Mouse (Mus musculus) CH12.LX (cell line): ENCODE measurements around the gene Src. TPM values are rescaled to one million over a fixed set of nuclear protein-coding genes. Genes with fewer than 3 reads are reported as not detected.

ENCODE experiments used
- DNase-seq: peaks from one replicate; pipeline ENCODE4 v3.0.0-alpha.2; 2013; ENCODE audit errors: extremely low read depth
- H3K27ac ChIP-seq: 2 replicates; pipeline ENCODE4 v1.5.1; 2012; ENCODE audit warnings: low read depth, mild to moderate bottlenecking, control low read depth, moderate library complexity; ENCODE audit not compliant: insufficient read depth
- H3K27me3 ChIP-seq: replicated peaks from 2 replicates; pipeline ENCODE3; 2012; ENCODE audit warnings: inconsistent platforms
- H3K36me3 ChIP-seq, 2 experiments: replicated peaks in 1 of 2; 2 replicates each; pipeline versions ENCODE3 to v1.6.1; 2012; ENCODE audit warnings: inconsistent platforms in 1 of 2, low read length in 1 of 2, mild to moderate bottlenecking in 1 of 2, mixed read lengths in 1 of 2, moderate library complexity in 1 of 2; ENCODE audit not compliant: control insufficient read depth in 1 of 2, insufficient read depth in 1 of 2
- H3K4me1 ChIP-seq, 2 experiments: 2 replicates each; pipeline ENCODE4 v1.6.1; 2012; ENCODE audit warnings: inconsistent platforms in 1 of 2, moderate library complexity in 1 of 2; ENCODE audit not compliant: insufficient read depth in 2 of 2, control insufficient read depth in 1 of 2
- H3K4me2 ChIP-seq: 2 replicates; pipeline ENCODE4 v1.6.1; 2012; ENCODE audit warnings: low read depth, mild to moderate bottlenecking, control low read depth; ENCODE audit not compliant: poor library complexity, insufficient read depth, severe bottlenecking
- H3K4me3 ChIP-seq, 3 experiments: fragments of 150-350 bp in 1 of 3; sonication (generic) in 1 of 3; replicated peaks in 1 of 3; 2 replicates each; pipeline versions ENCODE3 to v1.5.1; 2011 to 2012; ENCODE audit warnings: low read depth in 2 of 3, low read length in 2 of 3, mild to moderate bottlenecking in 2 of 3, moderate library complexity in 2 of 3, control low read depth in 1 of 3, improper control_type of control experiment in 1 of 3, inconsistent platforms in 1 of 3, mixed read lengths in 1 of 3; ENCODE audit not compliant: poor library complexity in 1 of 3
- H3K79me2 ChIP-seq: replicated peaks from 2 replicates; pipeline ENCODE4 v1.6.1; 2012; ENCODE audit warnings: mild to moderate bottlenecking, moderate library complexity; ENCODE audit not compliant: control insufficient read depth, poor library complexity, insufficient read depth, severe bottlenecking; ENCODE audit errors: extremely low read depth
- H3K9ac ChIP-seq: 2 replicates; pipeline ENCODE4 v1.6.1; 2012; ENCODE audit warnings: low read depth, mild to moderate bottlenecking, control low read depth, moderate library complexity; ENCODE audit not compliant: insufficient read depth
- H3K9me3 ChIP-seq: replicated peaks from 2 replicates; pipeline ENCODE3; 2012; ENCODE audit warnings: low read length, inconsistent platforms, mixed read lengths
- BHLHE40 ChIP-seq: IDR thresholded peaks from 2 replicates; pipeline ENCODE4 v1.6.1; 2011; ENCODE audit warnings: mild to moderate bottlenecking, low read depth, low read length, improper control_type of control experiment
- CTCF ChIP-seq, 2 experiments: IDR thresholded peaks in 1 of 2; conservative IDR thresholded peaks in 1 of 2; 2 replicates each; pipeline ENCODE4 v1.5.1; 2011 to 2012; ENCODE audit warnings: low read depth in 2 of 2, low read length in 2 of 2, improper control_type of control experiment in 1 of 2, inconsistent platforms in 1 of 2, mild to moderate bottlenecking in 1 of 2, moderate library complexity in 1 of 2
- ELF1 ChIP-seq: IDR thresholded peaks from 2 replicates; pipeline ENCODE4 v1.6.1; 2014; ENCODE audit warnings: low read depth, mild to moderate bottlenecking, inconsistent platforms, low read length, improper control_type of control experiment
- EP300 ChIP-seq: IDR thresholded peaks from 2 replicates; pipeline ENCODE4 v1.6.1; 2011; ENCODE audit warnings: low read length, improper control_type of control experiment
- ETS1 ChIP-seq: conservative IDR thresholded peaks from 2 replicates; pipeline ENCODE4 v1.6.1; 2012; ENCODE audit warnings: low read depth, mild to moderate bottlenecking, inconsistent platforms, low read length, improper control_type of control experiment, moderate library complexity
- GABPA ChIP-seq: IDR thresholded peaks from 2 replicates; pipeline ENCODE4 v1.6.1; 2012; ENCODE audit warnings: low read depth, low read length, improper control_type of control experiment, inconsistent platforms; ENCODE audit not compliant: insufficient replicate concordance
- HCFC1 ChIP-seq: IDR thresholded peaks from 2 replicates; pipeline ENCODE4 v1.6.1; 2012; ENCODE audit warnings: low read depth, mild to moderate bottlenecking, inconsistent platforms, low read length, improper control_type of control experiment
- IRF4 ChIP-seq: IDR thresholded peaks from 2 replicates; pipeline ENCODE4 v1.6.1; 2014; ENCODE audit warnings: low read depth, mild to moderate bottlenecking, inconsistent platforms, low read length, improper control_type of control experiment
- JUND ChIP-seq: conservative IDR thresholded peaks from 2 replicates; pipeline ENCODE4 v1.6.1; 2011; ENCODE audit warnings: low read depth, low read length, improper control_type of control experiment
- KAT2A ChIP-seq: IDR thresholded peaks from 2 replicates; pipeline ENCODE4 v1.6.1; 2012; ENCODE audit warnings: low read length, improper control_type of control experiment, inconsistent platforms; ENCODE audit not compliant: insufficient replicate concordance
- MAFK ChIP-seq: IDR thresholded peaks from 2 replicates; pipeline ENCODE4 v1.6.1; 2011; ENCODE audit warnings: low read length, improper control_type of control experiment; ENCODE audit not compliant: insufficient replicate concordance
- MAX ChIP-seq: IDR thresholded peaks from 2 replicates; pipeline ENCODE4 v1.6.1; 2011; ENCODE audit warnings: low read length, improper control_type of control experiment
- MAZ ChIP-seq: IDR thresholded peaks from 2 replicates; pipeline ENCODE4 v1.6.1; 2012; ENCODE audit warnings: low read depth, mild to moderate bottlenecking, inconsistent platforms, low read length, improper control_type of control experiment, moderate library complexity
- MEF2A ChIP-seq: IDR thresholded peaks from 2 replicates; pipeline ENCODE4 v1.6.1; 2014; ENCODE audit warnings: low read depth, mild to moderate bottlenecking, inconsistent platforms, low read length, improper control_type of control experiment, borderline replicate concordance
- POLR2A ChIP-seq: IDR thresholded peaks from 2 replicates; pipeline ENCODE4 v1.6.1; 2011; ENCODE audit warnings: low read depth, mild to moderate bottlenecking, improper control_type of control experiment, low read length
- RCOR1 ChIP-seq: conservative IDR thresholded peaks from 2 replicates; pipeline ENCODE4 v1.6.1; 2012; ENCODE audit warnings: low read depth, mild to moderate bottlenecking, inconsistent platforms, low read length, improper control_type of control experiment
- SIN3A ChIP-seq: IDR thresholded peaks from 2 replicates; pipeline ENCODE4 v1.6.1; 2012; ENCODE audit warnings: low read length, improper control_type of control experiment, inconsistent platforms
- SMC3 ChIP-seq: IDR thresholded peaks from 2 replicates; pipeline ENCODE4 v1.6.1; 2011; ENCODE audit warnings: low read depth, low read length, improper control_type of control experiment
- TBP ChIP-seq: conservative IDR thresholded peaks from 2 replicates; pipeline ENCODE4 v1.6.1; 2011; ENCODE audit warnings: low read depth, low read length, improper control_type of control experiment
- TCF12 ChIP-seq: IDR thresholded peaks from 2 replicates; pipeline ENCODE4 v1.6.1; 2014; ENCODE audit warnings: low read depth, mild to moderate bottlenecking, inconsistent platforms, low read length, improper control_type of control experiment
- UBTF ChIP-seq: IDR thresholded peaks from 2 replicates; pipeline ENCODE4 v1.6.1; 2012; ENCODE audit warnings: low read depth, mild to moderate bottlenecking, inconsistent platforms, low read length, improper control_type of control experiment, moderate library complexity
- ZC3H11A ChIP-seq: IDR thresholded peaks from 2 replicates; pipeline ENCODE4 v1.6.1; 2012; ENCODE audit warnings: low read depth, mild to moderate bottlenecking, inconsistent platforms, low read length, improper control_type of control experiment
- ZMIZ1 ChIP-seq: IDR thresholded peaks from 2 replicates; pipeline ENCODE4 v1.6.1; 2012; ENCODE audit warnings: low read depth, mild to moderate bottlenecking, inconsistent platforms, low read length, improper control_type of control experiment
- dilution Hi-C: fragments of 300-500 bp; cut with MboI; formaldehyde crosslinking; loops from 2 replicates; pipeline ENCODE4 v1.14.3; 2020; ENCODE audit warnings: low sequenced_read_pairs; ENCODE audit not compliant: extremely low pct_unique_long_range_greater_than_20kb, extremely low pct_ligation_motif_present
- in situ Hi-C: fragments of 300-500 bp; cut with MboI; formaldehyde crosslinking; loops from 3 replicates; pipeline ENCODE4 v1.14.3; 2019; ENCODE audit warnings: low sequenced_read_pairs, low pct_ligation_motif_present, low pct_unique_long_range_greater_than_20kb, mixed read lengths
- polyA plus RNA-seq: library from polyadenylated mRNA; unstranded; fragments of >175 nt; gene quantifications from 2 replicates; pipeline ENCODE4 v1.2.1, GENCODE M21; 2012; ENCODE audit warnings: low read depth; ENCODE audit not compliant: insufficient read length
- total RNA-seq, 2 experiments: library from RNA; depleted of rRNA; stranded (reverse); fragments of 300-350 nt in 1 of 2; fragments of >200 nt in 1 of 2; gene quantifications; 2 replicates each; pipeline ENCODE4 v1.2.3; 2012 to 2014

Src gene
- total and polyA plus RNA-seq, 3 experiments: 0.20 to 0.37 (median 0.25) TPM

DNA sequence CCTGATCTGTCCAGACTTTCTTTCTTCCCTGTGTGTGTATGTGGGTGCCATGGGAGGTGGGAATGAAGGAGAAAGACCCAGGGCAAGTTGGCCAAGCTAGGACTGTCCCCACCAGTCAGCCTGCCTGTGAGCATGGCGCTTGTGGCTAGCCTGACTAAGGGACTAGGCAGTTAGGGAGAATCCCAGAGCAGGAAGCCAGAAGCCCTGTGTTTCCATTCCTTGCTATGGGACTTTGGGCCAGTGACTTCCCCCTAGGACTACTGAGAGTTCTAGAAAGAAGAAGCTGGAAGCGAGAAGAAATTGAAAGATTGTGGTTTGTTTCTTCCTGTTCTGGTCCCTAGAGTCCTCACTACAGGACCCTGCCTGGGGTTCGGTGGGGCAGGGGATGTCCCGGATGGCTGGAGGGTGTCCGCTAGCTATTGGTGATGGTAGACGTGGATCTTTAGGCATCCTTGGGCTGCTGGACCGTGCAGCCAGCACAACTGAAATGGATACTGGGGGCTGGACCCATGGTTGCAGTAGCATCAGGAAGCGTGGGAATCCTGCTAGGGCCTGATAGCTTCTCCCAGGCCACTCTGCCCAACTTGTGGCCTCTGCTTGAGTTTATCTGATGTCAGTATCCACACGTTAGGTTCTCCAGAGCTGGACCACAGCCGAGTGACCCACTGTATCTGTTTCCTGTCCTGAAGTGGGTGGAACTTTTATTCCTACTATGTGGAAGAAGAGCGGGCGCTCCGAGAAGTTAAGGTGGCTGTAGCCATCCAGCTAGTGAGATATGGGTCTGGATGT, 10.3 kb downstream of the Src start:
- Histone ChIP-seq H3K79me2 (no peaks in the 10 kb centered on the region), H3K4me1 (peaks cover 16 to 44% of the 10 kb centered on the region in 2 experiments), H3K4me2 (peak overlapping the region; percentile 7; the same call in 1 of the 2 replicates), H3K4me3 (no peak overlapping the region), H3K36me3 (no peaks in the 10 kb centered on the region), H3K27me3 (peaks cover 92% of the 10 kb centered on the region), H3K9ac (no peak overlapping the region), H3K9me3 (no peaks in the 10 kb centered on the region), H3K27ac (no peak overlapping the region)
- dilution Hi-C loops (no loop called here), in situ Hi-C loops (no loop called here)
- DNase-seq: peak; percentile 52
- peak; percentile 69 for TF ChIP-seq EP300
- TF ChIP-seq TCF12: peak; percentile 37; the same call in 1 of the 2 replicates
- peak; percentile 14; the same call in 1 of the 2 replicates for TF ChIP-seq ELF1
- no peak for TF ChIP-seq SMC3
- 0 out of 2 replicates have a peak, but pooled peaks have one; percentile 14 for TF ChIP-seq MAFK
- TF ChIP-seq CTCF (conservative IDR thresholded peaks at IDR 0.05 in 1 of 2, IDR thresholded peaks at IDR 0.05 in 1 of 2; ENCODE audit: low read depth in 2 of 2, low read length in 2 of 2): no peak
- peak; percentile 72 for TF ChIP-seq BHLHE40
- peak; percentile 60; the same call in 1 of the 2 replicates for TF ChIP-seq MEF2A
- peak; percentile 73 for TF ChIP-seq IRF4
- no peak for TF ChIP-seq JUND
- no peak for TF ChIP-seq UBTF
- peak; percentile 71 for TF ChIP-seq ETS1
- TF ChIP-seq HCFC1: no peak
- TF ChIP-seq RCOR1: 0 out of 2 replicates have a peak, but pooled peaks have one; percentile 39

DNA sequence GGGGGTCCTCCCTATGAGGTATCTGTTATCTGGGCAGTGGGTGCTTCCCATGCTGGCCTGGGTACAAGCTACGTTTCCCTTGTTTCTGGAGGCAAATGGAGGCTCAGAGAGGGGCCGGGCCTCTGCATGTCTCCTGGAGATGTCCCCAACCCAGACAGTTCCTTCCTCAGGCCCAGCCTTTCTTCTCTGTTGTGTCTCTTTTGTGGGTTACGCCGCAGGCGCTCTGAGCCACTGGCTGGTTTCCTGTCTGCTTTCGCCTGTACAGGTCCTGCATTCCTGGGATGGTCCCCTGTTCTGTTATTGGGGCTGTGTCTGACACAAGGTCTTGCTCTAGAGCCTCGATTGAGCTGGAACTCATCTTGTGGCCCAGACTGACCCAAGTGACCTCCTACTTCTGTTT, 11.5 kb downstream of the Src start:
- H3K27ac ChIP-seq: no peak overlapping the region
- H3K9me3 ChIP-seq: no peaks in the 10 kb centered on the region
- no peaks in the 10 kb centered on the region for H3K36me3 ChIP-seq
- no peak overlapping the region for H3K4me3 ChIP-seq
- H3K4me1 ChIP-seq: peaks cover 13 to 41% of the 10 kb centered on the region in 2 experiments
- no peak for TF ChIP-seq TBP
- no peak for TF ChIP-seq TCF12
- no peak for TF ChIP-seq ZMIZ1
- no peak for TF ChIP-seq MAZ
- no peak for TF ChIP-seq GABPA
- no peak for TF ChIP-seq SIN3A
- TF ChIP-seq KAT2A: no peak
- no peak for TF ChIP-seq ETS1
- TF ChIP-seq POLR2A: no peak
- TF ChIP-seq SMC3: no peak
- TF ChIP-seq CTCF (conservative IDR thresholded peaks at IDR 0.05 in 1 of 2, IDR thresholded peaks at IDR 0.05 in 1 of 2; ENCODE audit: low read depth in 2 of 2, low read length in 2 of 2): no peak
- no peak for TF ChIP-seq RCOR1
- no peak for TF ChIP-seq MAX
- TF ChIP-seq BHLHE40: no peak
- no peak for TF ChIP-seq ZC3H11A
- dilution Hi-C loops (no loop called here), in situ Hi-C loops (no loop called here)
- H3K9ac ChIP-seq: no peak overlapping the region
- H3K4me2 ChIP-seq: no peak overlapping the region
- H3K27me3 ChIP-seq: peaks cover 98% of the 10 kb centered on the region
- no peaks in the 10 kb centered on the region for H3K79me2 ChIP-seq
- DNase-seq: no peak
